Mouse (Mus musculus): Measurements from ENCODE around the gene Zfp622. TPM values are rescaled to one million over a fixed set of nuclear protein-coding genes. Genes with fewer than 3 reads are reported as not detected.

Gene Zfp622
- 6.5 and 6.8 TPM in 2 replicates for polyA plus RNA-seq (2012; rRNA removed)

DNA sequence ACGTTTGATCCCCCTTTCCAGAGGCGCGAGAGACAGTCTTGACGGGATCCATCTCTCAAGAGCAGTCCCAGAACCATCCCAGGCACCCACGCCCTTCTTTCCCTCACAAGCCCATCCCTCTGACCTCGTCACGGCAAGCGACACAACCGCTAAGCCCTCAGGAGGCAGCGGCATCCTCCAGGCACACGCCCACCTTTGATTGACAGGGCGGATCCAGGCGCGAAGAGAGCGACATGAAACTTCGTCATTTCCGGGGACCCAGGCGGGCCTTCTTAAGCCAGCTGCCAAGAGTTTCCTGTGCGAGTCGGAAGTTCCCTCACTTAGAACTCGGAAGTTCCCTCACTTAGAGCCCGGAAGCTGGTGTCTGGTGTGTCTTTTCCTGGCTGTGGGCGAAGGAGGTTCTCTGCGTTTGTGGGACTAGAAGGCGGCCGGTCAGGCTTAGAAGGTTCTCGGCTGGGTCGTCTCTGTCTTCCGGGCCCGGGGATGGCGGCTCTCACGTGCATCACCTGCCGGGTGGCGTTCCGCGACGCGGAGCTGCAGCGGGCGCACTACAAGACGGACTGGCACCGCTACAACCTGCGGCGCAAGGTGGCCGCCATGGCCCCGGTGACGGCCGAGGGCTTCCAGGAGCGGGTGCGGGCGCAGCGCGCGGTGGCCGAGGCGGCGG, at the start of gene Zfp622:
Gene Zfp622 (plus strand): TSS at position 300 of the 667 bp plus-strand sequence.
- Histone ChIP-seq H3K4me1 (ENCODE audit: control insufficient read depth, insufficient read depth, low read length) (peaks cover 6% of the 10 kb centered on the region), H3K36me3 (ENCODE audit: control insufficient read depth, insufficient read depth, low read length) (no peaks in the 10 kb centered on the region), H3K27ac (ENCODE audit: control insufficient read depth, insufficient read depth, low read depth, low read length) (peak within 1 kb of the TSS; percentile 88), H3K27me3 (ENCODE audit: control insufficient read depth, insufficient read depth, low read length) (no peaks in the 10 kb centered on the region), H3K4me3 (ENCODE audit: control insufficient read depth, low read depth, low read length) (peak within 1 kb of the TSS; percentile 93)
- TF ChIP-seq CTCF (IDR thresholded peaks at IDR 0.05; ENCODE audit: control insufficient read depth, insufficient read depth, insufficient replicate concordance, low read depth, low read length) (no peak), POLR2A (IDR thresholded peaks at IDR 0.05; ENCODE audit: control insufficient read depth, low read depth, low read length) (peak; percentile 83)

DNA sequence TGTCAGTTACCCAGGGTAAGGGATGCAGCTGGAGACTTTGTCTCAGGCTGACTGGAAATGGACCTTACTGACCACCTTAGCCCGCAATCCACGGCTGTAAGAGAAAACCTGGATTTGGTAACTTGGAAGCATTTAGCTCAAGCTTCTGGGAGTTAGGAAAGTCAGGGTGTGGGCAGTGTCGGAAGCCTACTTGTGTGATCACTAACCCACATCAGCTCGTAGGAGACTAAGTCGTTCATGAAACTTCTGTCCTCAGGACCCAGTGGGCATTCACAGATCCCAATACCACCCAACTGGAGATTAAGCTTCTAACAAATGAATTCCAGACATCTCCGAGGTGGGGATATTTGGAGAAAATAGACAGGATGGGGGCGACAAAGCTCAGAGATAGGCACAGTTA, 49.8 kb upstream of the Zfp622 start:
- Histone ChIP-seq H3K27me3 (ENCODE audit: control insufficient read depth, insufficient read depth, low read length) (no peaks in the 10 kb centered on the region), H3K27ac (ENCODE audit: control insufficient read depth, insufficient read depth, low read depth, low read length) (no peak overlapping the region), H3K4me3 (ENCODE audit: control insufficient read depth, low read depth, low read length) (no peak overlapping the region), H3K4me1 (ENCODE audit: control insufficient read depth, insufficient read depth, low read length) (no peaks in the 10 kb centered on the region), H3K36me3 (ENCODE audit: control insufficient read depth, insufficient read depth, low read length) (no peaks in the 10 kb centered on the region)
- TF ChIP-seq CTCF (IDR thresholded peaks at IDR 0.05; ENCODE audit: control insufficient read depth, insufficient read depth, insufficient replicate concordance, low read depth, low read length) = no peak
- TF ChIP-seq POLR2A (IDR thresholded peaks at IDR 0.05; ENCODE audit: control insufficient read depth, low read depth, low read length) = no peak

DNA sequence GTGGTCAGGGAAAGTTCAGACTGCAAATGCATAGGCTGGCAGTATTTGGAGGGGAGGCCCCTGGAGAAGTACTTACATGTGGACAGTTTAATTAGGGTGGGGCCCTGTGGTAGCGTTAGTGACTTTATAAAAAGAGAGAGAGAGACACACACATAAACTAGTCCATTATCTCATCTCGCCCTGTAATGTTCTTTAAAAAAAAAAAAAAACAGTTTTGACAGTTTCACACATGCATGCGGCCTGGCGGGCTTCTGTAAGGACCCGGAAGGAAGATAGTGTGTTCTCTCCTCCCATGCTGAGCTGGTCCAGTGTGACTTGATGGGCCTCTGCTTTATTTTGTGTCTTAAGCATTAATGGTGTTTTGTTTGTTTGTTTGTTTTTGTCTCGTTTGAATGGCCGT, 45.7 kb upstream of the Zfp622 start:
- Histone ChIP-seq H3K36me3 (ENCODE audit: control insufficient read depth, insufficient read depth, low read length) (no peaks in the 10 kb centered on the region), H3K27ac (ENCODE audit: control insufficient read depth, insufficient read depth, low read depth, low read length) (no peak overlapping the region), H3K4me1 (ENCODE audit: control insufficient read depth, insufficient read depth, low read length) (no peaks in the 10 kb centered on the region), H3K27me3 (ENCODE audit: control insufficient read depth, insufficient read depth, low read length) (no peaks in the 10 kb centered on the region), H3K4me3 (ENCODE audit: control insufficient read depth, low read depth, low read length) (no peak overlapping the region)
- TF ChIP-seq CTCF (IDR thresholded peaks at IDR 0.05; ENCODE audit: control insufficient read depth, insufficient read depth, insufficient replicate concordance, low read depth, low read length) (no peak), POLR2A (IDR thresholded peaks at IDR 0.05; ENCODE audit: control insufficient read depth, low read depth, low read length) (no peak)

DNA sequence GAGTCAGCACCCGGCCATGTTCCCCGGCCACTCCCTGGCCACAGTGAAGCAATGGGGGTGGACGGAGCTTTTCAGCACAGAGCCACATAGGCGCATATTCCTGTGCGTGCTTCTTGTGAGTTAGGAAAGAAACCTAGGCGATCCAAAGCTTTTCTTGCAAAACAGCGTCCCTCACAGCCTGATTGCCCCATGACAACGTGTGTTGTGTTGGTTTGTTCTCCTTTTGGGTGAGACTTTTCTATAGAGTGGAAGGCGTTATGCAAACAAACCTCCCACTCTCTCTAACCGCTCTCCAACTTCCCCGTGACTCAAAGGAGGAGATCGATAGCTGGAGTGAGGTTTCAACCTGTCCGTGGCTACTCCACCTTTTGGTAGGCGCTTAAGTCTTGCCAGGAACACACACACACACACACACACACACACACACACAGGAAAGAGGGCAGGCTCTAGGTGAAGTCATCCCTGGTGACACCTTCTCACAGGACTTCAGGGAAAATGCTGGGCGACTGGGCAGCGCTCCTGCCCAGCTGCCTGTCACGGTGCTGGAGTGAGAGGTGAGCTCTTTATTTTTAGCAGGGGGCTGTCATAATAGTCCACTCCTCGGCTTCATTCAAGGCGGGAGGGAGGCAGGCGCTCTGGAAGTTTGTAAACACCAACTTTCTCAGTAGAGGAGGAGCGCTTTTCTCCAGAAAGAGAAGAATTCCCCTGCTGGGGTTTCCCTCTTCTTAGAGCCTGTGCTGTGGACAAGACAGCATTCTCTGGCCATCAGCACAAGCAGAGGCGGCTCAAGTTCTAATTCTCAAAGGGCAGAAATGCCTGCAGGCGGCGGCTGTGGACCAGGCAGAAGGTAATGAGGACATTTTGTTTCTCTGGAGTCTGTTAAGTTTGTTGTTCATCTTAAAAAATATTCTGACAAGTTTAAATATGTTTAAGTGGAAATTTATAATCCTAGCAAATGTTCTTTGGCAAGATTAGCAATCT, 43.5 kb upstream of the Zfp622 start:
- H3K4me3 ChIP-seq (ENCODE audit: control insufficient read depth, low read depth, low read length) = no peak overlapping the region
- TF ChIP-seq CTCF (IDR thresholded peaks at IDR 0.05; ENCODE audit: control insufficient read depth, insufficient read depth, insufficient replicate concordance, low read depth, low read length) (no peak), POLR2A (IDR thresholded peaks at IDR 0.05; ENCODE audit: control insufficient read depth, low read depth, low read length) (no peak)
- H3K4me1 ChIP-seq (ENCODE audit: control insufficient read depth, insufficient read depth, low read length) = no peaks in the 10 kb centered on the region
- no peaks in the 10 kb centered on the region for H3K27me3 ChIP-seq (ENCODE audit: control insufficient read depth, insufficient read depth, low read length)
- no peaks in the 10 kb centered on the region for H3K36me3 ChIP-seq (ENCODE audit: control insufficient read depth, insufficient read depth, low read length)
- H3K27ac ChIP-seq (ENCODE audit: control insufficient read depth, insufficient read depth, low read depth, low read length) = peak overlapping the region; percentile 7

DNA sequence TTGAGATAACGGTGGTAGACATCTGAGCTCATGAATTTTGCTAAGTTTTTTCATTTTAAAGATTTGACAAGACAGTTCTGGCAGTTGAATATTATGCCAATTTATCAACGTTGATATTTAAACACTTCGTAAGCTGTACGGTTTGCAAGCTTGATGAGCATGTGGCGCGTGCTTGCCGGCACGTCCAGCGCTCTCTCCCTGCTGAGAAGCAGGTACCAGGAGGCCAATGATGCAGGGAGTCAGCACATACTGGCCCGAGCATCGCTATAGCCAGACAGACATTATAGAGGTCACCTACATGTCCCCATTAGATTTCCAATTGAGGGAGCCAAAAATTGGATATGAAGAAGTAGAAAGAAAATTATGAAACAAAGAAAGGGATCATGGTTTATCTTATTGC, 42.7 kb upstream of the Zfp622 start:
- TF ChIP-seq POLR2A (IDR thresholded peaks at IDR 0.05; ENCODE audit: control insufficient read depth, low read depth, low read length) (no peak), CTCF (IDR thresholded peaks at IDR 0.05; ENCODE audit: control insufficient read depth, insufficient read depth, insufficient replicate concordance, low read depth, low read length) (no peak)
- no peak overlapping the region for H3K27ac ChIP-seq (ENCODE audit: control insufficient read depth, insufficient read depth, low read depth, low read length)
- H3K4me3 ChIP-seq (ENCODE audit: control insufficient read depth, low read depth, low read length) = no peak overlapping the region
- H3K36me3 ChIP-seq (ENCODE audit: control insufficient read depth, insufficient read depth, low read length) = no peaks in the 10 kb centered on the region
- no peaks in the 10 kb centered on the region for H3K4me1 ChIP-seq (ENCODE audit: control insufficient read depth, insufficient read depth, low read length)
- H3K27me3 ChIP-seq (ENCODE audit: control insufficient read depth, insufficient read depth, low read length) = no peaks in the 10 kb centered on the region

DNA sequence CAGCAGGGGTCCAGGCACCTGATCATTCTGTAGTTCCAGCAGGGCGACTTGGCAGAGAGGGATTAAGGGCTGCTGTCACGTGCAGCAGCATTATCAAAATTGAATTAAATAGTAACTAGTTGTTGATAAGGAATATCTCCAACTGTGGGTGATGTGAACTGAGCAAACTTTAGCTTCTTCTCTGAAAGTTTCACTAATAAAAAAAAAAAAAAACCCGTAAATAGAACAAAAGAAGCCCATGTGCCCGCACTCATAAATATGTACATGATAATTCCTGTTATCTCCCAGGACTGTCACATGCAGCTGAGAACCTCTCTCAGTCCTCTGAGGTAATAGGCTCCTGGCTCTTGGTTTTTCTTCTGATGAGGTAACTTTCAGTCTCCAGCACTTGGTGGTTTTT, 41.8 kb upstream of the Zfp622 start:
- H3K36me3 ChIP-seq (ENCODE audit: control insufficient read depth, insufficient read depth, low read length) = no peaks in the 10 kb centered on the region
- H3K4me1 ChIP-seq (ENCODE audit: control insufficient read depth, insufficient read depth, low read length) = no peaks in the 10 kb centered on the region
- H3K4me3 ChIP-seq (ENCODE audit: control insufficient read depth, low read depth, low read length) = no peak overlapping the region
- TF ChIP-seq CTCF (IDR thresholded peaks at IDR 0.05; ENCODE audit: control insufficient read depth, insufficient read depth, insufficient replicate concordance, low read depth, low read length) (no peak), POLR2A (IDR thresholded peaks at IDR 0.05; ENCODE audit: control insufficient read depth, low read depth, low read length) (no peak)
- no peak overlapping the region for H3K27ac ChIP-seq (ENCODE audit: control insufficient read depth, insufficient read depth, low read depth, low read length)
- no peaks in the 10 kb centered on the region for H3K27me3 ChIP-seq (ENCODE audit: control insufficient read depth, insufficient read depth, low read length)

Data from testis, adult 2 months (tissue).